Mouse (Mus musculus) hindbrain, embryonic 15.5 days (tissue): ENCODE measurements around the gene Sult6b1. TPM values are rescaled to one million over a fixed set of nuclear protein-coding genes. Genes with fewer than 3 reads are reported as not detected.
A peak's percentile ranks its signal among the peaks of the same experiment; 100 is the strongest.

Experiments
- ATAC-seq: fragments of 200-750 bp; cut with Nextera tagmentation; 2 replicates; pipeline ENCODE4 v1.8.0; 2017; ENCODE audit warnings: low read depth, moderate number of reproducible peaks, moderate TSS enrichment; ENCODE audit not compliant: low FRiP score
- H3K27ac ChIP-seq: fragments of 300-500 bp; sonication (generic); replicated peaks from 2 replicates; pipeline ENCODE4 v1.5.1; 2015; ENCODE audit warnings: mild to moderate bottlenecking, inconsistent platforms
- H3K27me3 ChIP-seq: fragments of 300-500 bp; sonication (generic); 2 replicates; pipeline ENCODE4 v1.6.1; 2015; ENCODE audit warnings: control low read depth, inconsistent platforms
- H3K36me3 ChIP-seq: fragments of 300-500 bp; sonication (generic); 2 replicates; pipeline ENCODE4 v1.6.1; 2015; ENCODE audit warnings: control low read depth, inconsistent platforms
- H3K4me1 ChIP-seq: fragments of 300-500 bp; sonication (generic); replicated peaks from 2 replicates; pipeline ENCODE4 v1.6.1; 2015; ENCODE audit warnings: control low read depth, inconsistent platforms
- H3K4me2 ChIP-seq: fragments of 300-500 bp; sonication (generic); 2 replicates; pipeline ENCODE4 v1.6.1; 2015; ENCODE audit warnings: moderate library complexity, mild to moderate bottlenecking, inconsistent platforms
- H3K4me3 ChIP-seq: fragments of 300-500 bp; sonication (generic); 2 replicates; pipeline ENCODE4 v1.5.1; 2015; ENCODE audit warnings: mild to moderate bottlenecking, inconsistent platforms
- H3K9ac ChIP-seq: fragments of 300-500 bp; sonication (generic); 2 replicates; pipeline ENCODE4 v1.6.1; 2015; ENCODE audit warnings: inconsistent platforms
- H3K9me3 ChIP-seq: fragments of 300-500 bp; sonication (generic); 2 replicates; pipeline ENCODE4 v1.6.1; 2016; ENCODE audit warnings: control low read depth, inconsistent platforms
- WGBS: fragments of 180-500 bp; shearing (Covaris S2); methylation state at CpG from one replicate; pipeline ENCODE4 v1.1.7; 2015; 5-methylcytosine and 5-hydroxymethylcytosine counted together
- polyA plus RNA-seq: library from polyadenylated mRNA; unstranded; fragments of >200 nt; fragmentation: Nextera tagmentation; extraction: Ambion mirVana; gene quantifications from 2 replicates; pipeline ENCODE4 v1.2.1, GENCODE M21; 2015

Sult6b1 gene
- polyA plus RNA-seq, 1 experiment from 2014 or later: 0.27 TPM

DNA sequence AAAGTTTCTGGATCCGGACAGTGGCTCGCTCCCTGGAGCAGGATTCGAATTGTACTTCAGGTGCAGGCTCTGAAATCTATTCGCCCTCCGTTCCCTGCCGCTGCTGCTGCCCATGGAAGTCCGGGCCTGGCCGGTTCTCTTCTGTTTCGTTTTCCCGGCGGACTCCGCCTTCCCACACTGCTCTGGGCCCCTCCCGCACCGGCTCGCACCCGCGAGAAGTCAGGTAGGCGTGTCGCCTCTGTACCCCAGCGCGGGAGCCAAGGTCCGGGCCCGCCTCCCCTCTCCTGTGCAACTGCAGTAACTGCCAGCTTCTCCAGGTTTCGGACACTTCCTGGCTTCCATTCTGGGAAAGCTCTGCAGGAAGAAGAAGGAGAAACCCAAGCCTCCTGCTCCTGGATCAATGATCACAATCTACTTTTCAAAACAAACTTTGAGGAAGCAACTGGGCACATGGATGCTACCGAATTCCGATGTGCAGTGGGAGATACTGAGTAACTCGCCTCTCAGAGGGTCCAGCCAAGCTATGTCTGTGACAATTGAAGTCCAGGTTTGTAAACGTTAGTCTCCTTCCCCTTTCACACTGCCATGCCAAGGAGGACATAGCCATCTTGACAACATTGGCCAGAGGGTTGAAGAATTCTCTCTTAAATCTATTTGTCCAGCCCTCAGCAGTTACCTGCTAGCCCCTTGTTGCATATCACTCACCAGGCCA is 24.2 kb downstream of the Sult6b1 start, which contains the start of gene Eif2ak2:
Gene Eif2ak2, minus strand, starts transcription at position 173 of the 712 bp plus-strand sequence.
- peak within 1 kb of the TSS; percentile 36; the same call in 1 of the 2 replicates for H3K27ac ChIP-seq
- ATAC-seq: peak; percentile 90
- WGBS: 3% methylated on average over 28 of the region's 28 CpGs

DNA sequence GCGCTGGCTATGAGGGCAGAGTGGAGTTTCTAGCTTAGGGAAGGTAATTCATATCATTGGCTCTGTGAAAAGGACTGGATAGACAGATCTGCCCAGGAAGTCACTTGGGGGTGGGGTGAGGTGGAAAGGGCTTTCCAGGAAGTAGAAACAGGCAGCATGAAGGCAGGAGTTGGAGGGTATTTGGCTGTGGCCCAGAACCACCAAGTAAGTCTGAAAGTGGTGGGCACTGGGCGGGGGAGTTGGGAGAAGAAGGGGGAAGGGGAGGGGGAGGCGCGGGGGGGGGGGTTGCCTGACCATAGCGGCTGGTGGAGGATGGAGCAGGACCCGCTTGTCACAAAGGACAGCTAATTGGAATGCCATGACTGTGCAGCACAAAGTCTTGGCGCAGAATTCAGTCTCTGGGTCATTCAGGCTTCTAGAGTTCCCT is 24.9 kb downstream of the Sult6b1 start:
- Histone ChIP-seq H3K9me3 (no peaks in the 10 kb centered on the region), H3K4me1 (peaks cover 16% of the 10 kb centered on the region; the same call in 1 of the 2 replicates), H3K4me2 (peak overlapping the region; percentile 65), H3K4me3 (peak overlapping the region; percentile 36), H3K27me3 (no peaks in the 10 kb centered on the region), H3K36me3 (no peaks in the 10 kb centered on the region), H3K27ac (peak overlapping the region; percentile 36; the same call in 1 of the 2 replicates), H3K9ac (peak overlapping the region; percentile 20; the same call in 1 of the 2 replicates)
- WGBS: 17% methylated on average over 3 of the region's 7 CpGs
- ATAC-seq: peak; percentile 86

More for the DNA sequence above, 24.2 kb downstream of the Sult6b1 start, which contains the start of gene Eif2ak2:
- Histone ChIP-seq H3K4me2 (peak within 1 kb of the TSS; percentile 65), H3K4me3 (peak within 1 kb of the TSS; percentile 36), H3K9ac (peak within 1 kb of the TSS; percentile 20; the same call in 1 of the 2 replicates), H3K27me3 (no peaks in the 10 kb centered on the region), H3K9me3 (no peaks in the 10 kb centered on the region), H3K36me3 (no peaks in the 10 kb centered on the region), H3K4me1 (peaks cover 16% of the 10 kb centered on the region; the same call in 1 of the 2 replicates)

DNA sequence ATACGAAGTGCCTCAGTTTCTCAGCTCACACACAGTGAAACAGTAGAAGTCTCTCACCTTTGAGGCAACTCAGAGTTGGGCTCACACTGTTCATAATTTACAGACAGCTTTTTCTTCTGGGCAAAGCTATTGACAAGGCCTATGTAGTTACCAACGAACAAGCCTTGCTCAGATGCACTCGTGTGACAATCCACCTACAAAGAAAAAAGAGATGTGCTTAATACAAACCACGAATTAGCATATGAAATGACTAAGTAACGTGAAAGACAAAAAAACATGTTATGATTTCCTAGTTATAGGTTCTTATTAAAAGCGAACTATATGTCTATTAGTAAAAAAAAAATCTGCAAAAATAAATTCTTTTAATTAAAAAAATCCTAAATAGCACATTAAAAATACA is 32.9 kb downstream of the Sult6b1 start:
- no peak for ATAC-seq
- no peak overlapping the region for H3K27ac ChIP-seq
- H3K9me3 ChIP-seq: no peaks in the 10 kb centered on the region
- H3K36me3 ChIP-seq: no peaks in the 10 kb centered on the region
- no peak overlapping the region for H3K4me2 ChIP-seq
- no peak overlapping the region for H3K9ac ChIP-seq
- WGBS: 89% methylated on average over 6 of the region's 6 CpGs
- no peaks in the 10 kb centered on the region for H3K4me1 ChIP-seq
- no peak overlapping the region for H3K4me3 ChIP-seq
- no peaks in the 10 kb centered on the region for H3K27me3 ChIP-seq

DNA sequence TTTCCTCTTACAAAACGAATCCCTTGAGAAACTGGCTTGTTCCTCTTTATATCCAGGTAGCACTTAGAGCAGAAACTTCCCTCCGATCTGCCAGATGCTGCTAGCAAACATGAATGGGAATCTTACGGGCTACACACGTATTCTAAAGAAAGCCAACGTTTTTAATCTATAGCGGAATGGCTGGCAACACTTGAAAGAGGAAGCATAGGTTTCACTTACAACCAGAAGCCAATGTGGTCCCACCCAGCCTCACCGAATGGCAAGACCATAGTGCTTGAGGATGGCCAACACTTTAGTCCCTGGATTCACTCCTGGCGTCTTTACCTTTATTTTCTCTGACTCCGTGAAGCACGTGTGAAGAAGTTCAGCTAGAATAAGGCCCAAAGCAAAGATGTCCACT is 50.5 kb downstream of the Sult6b1 start:
- H3K4me2 ChIP-seq: no peak overlapping the region
- H3K36me3 ChIP-seq: no peaks in the 10 kb centered on the region
- H3K4me1 ChIP-seq: no peaks in the 10 kb centered on the region
- no peak for ATAC-seq
- WGBS: 89% methylated on average over 10 of the region's 10 CpGs
- H3K27me3 ChIP-seq: no peaks in the 10 kb centered on the region
- H3K4me3 ChIP-seq: no peak overlapping the region
- no peaks in the 10 kb centered on the region for H3K9me3 ChIP-seq
- no peak overlapping the region for H3K27ac ChIP-seq
- H3K9ac ChIP-seq: no peak overlapping the region

DNA sequence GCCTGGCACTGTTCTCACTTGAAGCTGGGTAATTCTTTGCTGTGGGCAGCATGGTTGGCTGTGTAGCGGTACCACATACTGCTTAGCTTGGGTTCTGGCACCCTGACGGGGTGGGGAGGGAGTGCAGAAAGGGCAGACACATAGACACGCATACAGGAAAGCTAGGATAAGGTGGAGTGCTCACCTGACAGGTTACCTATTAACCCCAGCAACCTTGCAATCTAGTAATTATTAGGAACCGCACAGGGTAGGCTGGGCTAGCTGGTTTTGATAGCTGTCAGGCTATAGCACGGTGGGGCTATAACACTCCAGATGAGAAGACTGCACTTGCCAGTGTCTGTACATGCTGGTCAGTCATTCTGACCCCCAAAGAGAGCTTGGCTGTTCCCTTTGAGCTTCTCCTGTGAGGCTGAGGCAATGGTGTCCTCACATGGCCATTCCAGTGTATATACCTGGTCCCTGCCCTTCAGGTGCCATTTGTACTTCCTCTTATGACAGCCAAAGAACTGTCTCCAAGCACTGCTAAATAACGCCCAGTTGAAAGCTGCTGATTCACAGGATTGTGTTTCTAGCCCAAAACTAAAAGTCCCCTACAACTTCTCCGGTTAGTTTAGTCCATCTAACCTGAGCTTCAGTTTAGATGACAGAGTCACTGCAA is 64.4 kb downstream of the Sult6b1 start:
- H3K27ac ChIP-seq: no peak overlapping the region
- H3K4me2 ChIP-seq: no peak overlapping the region
- H3K9ac ChIP-seq: no peak overlapping the region
- 94% methylated on average over 7 of the region's 7 CpGs for WGBS
- no peak for ATAC-seq
- H3K27me3 ChIP-seq: no peaks in the 10 kb centered on the region
- no peak overlapping the region for H3K4me3 ChIP-seq
- peaks cover 76% of the 10 kb centered on the region for H3K36me3 ChIP-seq
- H3K4me1 ChIP-seq: no peaks in the 10 kb centered on the region
- H3K9me3 ChIP-seq: no peaks in the 10 kb centered on the region

DNA sequence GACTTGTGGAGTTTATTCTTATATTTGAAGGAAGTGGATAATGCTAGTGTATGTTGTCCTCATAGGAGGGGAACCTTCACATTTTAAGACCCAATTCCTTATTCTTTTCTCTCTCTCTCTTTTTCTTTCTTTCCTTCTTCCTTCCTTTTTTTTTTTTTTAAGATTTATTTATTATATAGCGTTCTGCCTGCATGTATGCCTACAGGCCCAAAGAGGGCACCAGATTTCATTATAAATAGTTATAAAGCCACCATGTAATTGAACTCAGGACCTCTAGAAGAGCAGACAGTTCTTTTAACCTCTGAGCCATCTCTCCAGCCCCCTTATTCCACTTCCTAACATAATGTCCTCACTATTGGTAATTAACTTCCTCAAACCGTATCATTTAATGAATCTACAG is 70.7 kb downstream of the Sult6b1 start:
- Histone ChIP-seq H3K27ac (peak overlapping the region; percentile 88), H3K9ac (peak overlapping the region; percentile 39), H3K4me1 (peaks cover 18% of the 10 kb centered on the region), H3K4me2 (peak overlapping the region; percentile 73), H3K27me3 (no peaks in the 10 kb centered on the region), H3K36me3 (peaks cover 26% of the 10 kb centered on the region), H3K4me3 (peak overlapping the region; percentile 95), H3K9me3 (no peaks in the 10 kb centered on the region)
- WGBS: 21% methylated on average over 2 of the region's 2 CpGs
- ATAC-seq: no peak

DNA sequence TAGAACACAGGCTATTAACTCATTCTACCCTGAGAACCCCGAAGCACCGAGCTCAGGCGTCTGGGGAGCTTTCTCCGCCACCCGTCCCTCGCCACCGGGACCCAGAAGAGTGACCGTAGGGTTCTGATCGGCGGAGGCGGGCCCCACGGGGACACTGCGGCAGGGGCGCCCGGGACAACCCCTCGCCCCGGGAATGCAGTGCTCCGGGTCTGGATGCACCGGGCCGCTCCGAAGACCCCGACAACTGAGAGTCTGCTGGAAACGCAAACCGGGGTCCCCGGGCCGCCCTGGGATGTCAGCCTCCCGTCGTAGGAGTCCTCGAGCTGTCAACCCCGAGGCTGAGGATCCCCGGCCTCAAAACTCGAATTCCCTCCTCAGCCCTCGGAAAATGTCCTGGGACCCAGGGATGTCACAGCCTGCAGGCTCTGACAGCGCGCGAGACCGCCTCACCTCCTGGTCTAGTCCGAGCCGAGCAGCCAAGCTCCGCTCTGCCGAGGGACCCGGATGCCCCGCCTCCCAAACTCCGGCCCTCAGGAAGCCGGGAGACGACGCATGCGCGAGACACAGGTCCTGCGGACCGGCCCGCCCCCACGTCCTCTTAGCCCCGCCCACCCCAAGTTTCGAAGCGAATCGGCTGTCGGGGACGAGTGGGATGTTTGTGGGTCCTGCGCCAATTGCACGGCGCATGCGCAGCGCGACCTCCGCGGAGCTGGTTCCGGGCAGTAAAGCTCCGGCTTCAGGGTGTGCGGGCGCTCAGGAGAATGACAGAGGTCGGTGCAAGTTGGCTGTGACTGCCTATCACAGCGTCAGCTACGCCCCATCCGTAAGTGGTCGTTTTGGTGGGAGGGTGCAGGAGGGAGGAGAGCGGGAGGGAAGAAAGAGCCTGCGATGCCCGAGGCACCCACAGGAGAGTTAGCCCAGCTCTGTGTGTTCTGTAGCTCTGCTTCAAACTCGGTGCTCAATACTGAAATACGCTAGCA is 71.6 kb downstream of the Sult6b1 start, which contains the start of the genes Heatr5b and Gpatch11:
Gene Heatr5b, minus strand, starts transcription at position 509 of the 980 bp plus-strand sequence.
Gene Gpatch11, plus strand, starts transcription at position 712 of the 980 bp plus-strand sequence.
- Histone ChIP-seq H3K9me3 (no peaks in the 10 kb centered on the region), H3K27me3 (no peaks in the 10 kb centered on the region), H3K4me2 (peak within 1 kb of the TSS; percentile 84), H3K4me3 (peak within 1 kb of the TSS; percentile 95), H3K9ac (peak within 1 kb of the TSS; percentile 91), H3K36me3 (peaks cover 31% of the 10 kb centered on the region), H3K4me1 (peaks cover 18% of the 10 kb centered on the region), H3K27ac (peak within 1 kb of the TSS; percentile 88)
- under 1% methylated on average over 81 of the region's 81 CpGs for WGBS
- peak; percentile 99 for ATAC-seq

Other genes starting within 250 kb of the Sult6b1 start
- gene Strn, start 169.8 kb downstream of the Sult6b1 start, polyA plus RNA-seq: 5.0 and 5.7 TPM in 2 replicates
- gene Heatr5b, start 71.6 kb downstream of the Sult6b1 start, polyA plus RNA-seq: 19.7 and 20.5 TPM in 2 replicates
- gene Gpatch11, start 71.4 kb downstream of the Sult6b1 start, polyA plus RNA-seq: 50.8 and 57.9 TPM in 2 replicates
- gene Eif2ak2, start 24.4 kb downstream of the Sult6b1 start, polyA plus RNA-seq: 4.2 and 6.1 TPM in 2 replicates
- 103 and 113 TPM in 2 replicates for gene Cebpzos, start 9.5 kb upstream of the Sult6b1 start, polyA plus RNA-seq
- 38.6 and 42.6 TPM in 2 replicates for gene Cebpz, start 30.1 kb upstream of the Sult6b1 start, polyA plus RNA-seq
- 58.8 and 62.1 TPM in 2 replicates for gene Ndufaf7, start 30.1 kb upstream of the Sult6b1 start, polyA plus RNA-seq
- gene Prkd3, start 113.8 kb upstream of the Sult6b1 start, polyA plus RNA-seq: 12.8 and 13.5 TPM in 2 replicates
- gene Qpct, start 144.9 kb upstream of the Sult6b1 start, polyA plus RNA-seq: 23.1 and 23.6 TPM in 2 replicates